8 mouse cellular contexts compared by ENCODE assay signal in the genomic region with DNA sequence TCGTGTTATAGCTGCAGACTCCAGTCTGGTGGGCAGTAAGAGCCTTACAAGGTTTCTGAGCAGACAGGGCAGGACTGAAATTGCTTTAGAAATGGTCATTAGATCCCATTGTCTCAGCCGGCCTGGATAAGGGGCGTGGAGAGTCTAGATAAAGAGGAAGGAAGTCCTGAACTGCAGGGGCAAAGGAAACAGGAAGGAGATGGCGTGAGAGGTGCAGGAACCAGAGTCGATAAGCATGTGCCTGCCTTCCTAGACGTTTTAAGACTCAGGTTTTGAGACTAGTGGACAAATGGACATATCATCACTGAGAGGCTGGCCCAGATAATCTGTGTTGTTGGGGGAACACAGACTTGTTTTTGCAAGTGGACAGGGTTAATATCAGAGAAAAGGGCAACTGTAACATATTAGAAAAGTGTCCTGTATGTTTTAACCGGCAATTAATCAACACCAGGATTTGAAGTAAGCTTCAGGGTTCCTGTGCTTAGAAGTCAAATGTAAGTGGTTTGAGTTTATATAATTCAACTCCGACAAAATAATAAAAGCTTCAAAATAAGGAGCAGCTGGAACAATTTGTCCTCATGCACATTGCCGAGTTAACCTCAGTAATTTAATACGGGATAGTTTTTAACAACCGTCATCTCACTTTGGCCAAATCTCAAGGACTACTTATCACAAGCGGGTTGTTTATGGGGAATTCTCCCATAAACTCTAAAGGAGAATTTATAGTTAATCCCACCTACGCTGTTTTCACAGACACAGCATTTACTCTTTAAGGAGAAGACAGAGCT.
A peak's percentile ranks its signal among the peaks of the same experiment; 100 is the strongest.
DNase-seq lines count a peak whose midpoint lies in the region; ATAC-seq and TF ChIP-seq lines count a peak whose summit lies in the region.

No protein-coding gene starts in this region.

- peak; percentile 91 for ATAC-seq in common myeloid progenitor, adult 5-6 weeks (replicated peaks; ENCODE audit: low read depth, poor library complexity, severe bottlenecking)
- peak; percentile 35; the same call in 1 of the 2 replicates for ATAC-seq in stomach, postnatal 0 days (ENCODE audit: low FRiP score, low TSS enrichment)
- no peak for ATAC-seq in hindbrain, embryonic 16.5 days

- peaks cover 7% of the 10 kb centered on the region; the same call in 1 of the 2 replicates for H3K4me1 ChIP-seq in stomach, postnatal 0 days (replicated peaks; ENCODE audit: control insufficient read depth, insufficient read depth)
- H3K4me1 ChIP-seq in hindbrain, embryonic 16.5 days (ENCODE audit: control insufficient read depth, insufficient read depth, low read depth, low read length) = peaks cover 7% of the 10 kb centered on the region

- peak overlapping the region; percentile 59 for H3K27ac ChIP-seq in stomach, postnatal 0 days (replicated peaks)
- H3K27ac ChIP-seq in hindbrain, embryonic 16.5 days (ENCODE audit: low read depth, low read length) = no peak overlapping the region

- peak; percentile 85 for TF ChIP-seq EP300 in stomach, postnatal 0 days (optimal IDR thresholded peaks at IDR 0.05)

- WGBS in stomach, postnatal 0 days = 31% methylated on average over 13 of the region's 13 CpGs
- 61% methylated on average over 13 of the region's 13 CpGs for WGBS in hindbrain, embryonic 16.5 days

- no peak overlapping the region for H3K9ac ChIP-seq in stomach, postnatal 0 days (ENCODE audit: low read length)
- H3K9ac ChIP-seq in hindbrain, embryonic 16.5 days (ENCODE audit: low read depth, low read length) = no peak overlapping the region

- H3K9me3 ChIP-seq in stomach, postnatal 0 days (ENCODE audit: control insufficient read depth, low read length) = no peaks in the 10 kb centered on the region
- no peaks in the 10 kb centered on the region for H3K9me3 ChIP-seq in hindbrain, embryonic 16.5 days (ENCODE audit: control insufficient read depth, low read length)

- no peak overlapping the region for H3K4me3 ChIP-seq in stomach, postnatal 0 days (ENCODE audit: low read depth, low read length)
- no peak overlapping the region for H3K4me3 ChIP-seq in hindbrain, embryonic 16.5 days (ENCODE audit: low read length)

- peak overlapping the region; percentile 34; the same call in 1 of the 2 replicates for H3K4me2 ChIP-seq in stomach, postnatal 0 days (replicated peaks; ENCODE audit: low read depth)
- no peak overlapping the region for H3K4me2 ChIP-seq in hindbrain, embryonic 16.5 days (ENCODE audit: low read length)

- H3K27me3 ChIP-seq in stomach, postnatal 0 days (ENCODE audit: control insufficient read depth, insufficient read depth, low read length) = no peaks in the 10 kb centered on the region
- no peaks in the 10 kb centered on the region for H3K27me3 ChIP-seq in hindbrain, embryonic 16.5 days (replicated peaks; ENCODE audit: control insufficient read depth, insufficient read depth, low read length)

- DNase-seq in 416B (ENCODE audit: low read depth) = peak; percentile 81
- DNase-seq in kidney, adult 11 months = peak; percentile 34
- peak; percentile 47 to 66 for DNase-seq in lung, adult 18-20 months
- no peak for DNase-seq in stomach, postnatal 0 days (ENCODE audit: low spot score)
- DNase-seq in retina, embryonic 14.5 days (ENCODE audit: low spot score) = no peak
- DNase-seq in adrenal gland, adult 18-20 months (ENCODE audit: low spot score in 2 of 2) = no peak

- no peaks in the 10 kb centered on the region for H3K36me3 ChIP-seq in stomach, postnatal 0 days (ENCODE audit: control insufficient read depth, insufficient read depth, low read length)
- H3K36me3 ChIP-seq in hindbrain, embryonic 16.5 days (ENCODE audit: control insufficient read depth, insufficient read depth, low read length) = no peaks in the 10 kb centered on the region

- 0 out of 2 replicates have a peak, but pooled peaks have one; percentile 11 for TF ChIP-seq CTCF in stomach, postnatal 0 days (IDR thresholded peaks at IDR 0.05; ENCODE audit: low read depth)

Comparison
In these comparisons a context has a peak if more than half of its experiments do, and no peak if none do; other contexts are left out.
1. DNase-seq: peak in 416B (single experiment), kidney, adult 11 months (single experiment) and lung, adult 18-20 months (2 of 2); none in stomach, postnatal 0 days (single experiment), retina, embryonic 14.5 days (single experiment) and adrenal gland, adult 18-20 months (0 of 2).